Mouse (Mus musculus): ENCODE measurements at regions not wholly inside any gene's neighbourhood (a gene's known extent, or its start where the extent isn't known, plus 50 kb on each side); places are given as distances from the start of the nearest gene placed in this dataset.

GRCm38 (mm10) chr9:79287849-79288248 lies 430.8 kb downstream of the Col12a1 start:
- 88% methylated on average over 3 of the region's 3 CpGs for WGBS

DNA sequence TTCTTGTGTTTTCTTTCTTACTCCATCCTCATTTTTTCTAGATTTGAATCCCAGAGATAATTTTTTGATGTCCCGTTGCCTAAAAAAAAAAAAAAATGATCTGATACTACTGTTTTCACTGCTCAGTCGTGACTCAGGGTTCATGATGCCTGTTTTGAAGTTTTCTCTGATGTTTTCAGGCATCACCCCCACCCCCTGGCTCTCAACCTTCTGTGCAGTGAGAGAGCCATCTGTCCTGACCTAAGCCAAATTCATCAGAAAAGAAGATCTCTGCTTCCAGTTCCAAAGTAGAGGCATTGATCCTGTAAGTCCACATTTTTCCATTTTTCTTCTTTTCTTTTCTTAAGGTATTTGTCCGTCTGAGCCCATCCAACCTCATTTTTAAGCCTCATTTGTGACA lies 423.3 kb downstream of the Col12a1 start:
- Histone ChIP-seq H3K9me3 (ENCODE audit: control insufficient read depth, low read length) (no peaks in the 10 kb centered on the region), H3K9ac (ENCODE audit: low read depth, low read length) (no peak overlapping the region), H3K27me3 (replicated peaks; ENCODE audit: control insufficient read depth, insufficient read depth, low read length) (no peaks in the 10 kb centered on the region), H3K36me3 (ENCODE audit: control insufficient read depth, insufficient read depth, low read length) (no peaks in the 10 kb centered on the region), H3K4me2 (ENCODE audit: low read depth, low read length) (no peak overlapping the region), H3K27ac (replicated peaks; ENCODE audit: low read depth, low read length) (no peak overlapping the region), H3K4me3 (ENCODE audit: low read depth, low read length) (no peak overlapping the region), H3K4me1 (ENCODE audit: control insufficient read depth, insufficient read depth, low read length) (no peaks in the 10 kb centered on the region)
- ATAC-seq (ENCODE audit: low read depth), result no peak
- WGBS, result 75% methylated on average over 3 of the region's 3 CpGs
- no peak for DNase-seq (ENCODE audit: low spot score)

More at GRCm38 (mm10) chr9:79287849-79288248, 430.8 kb downstream of the Col12a1 start:
- ATAC-seq (ENCODE audit: low read depth) (no peak), DNase-seq (ENCODE audit: low spot score) (no peak)
- Histone ChIP-seq H3K9ac (ENCODE audit: low read depth, low read length) (no peak overlapping the region), H3K4me3 (ENCODE audit: low read depth, low read length) (no peak overlapping the region), H3K9me3 (ENCODE audit: control insufficient read depth, low read length) (no peaks in the 10 kb centered on the region), H3K4me1 (ENCODE audit: control insufficient read depth, insufficient read depth, low read length) (no peaks in the 10 kb centered on the region), H3K27ac (replicated peaks; ENCODE audit: low read depth, low read length) (no peak overlapping the region), H3K4me2 (ENCODE audit: low read depth, low read length) (no peak overlapping the region), H3K36me3 (ENCODE audit: control insufficient read depth, insufficient read depth, low read length) (no peaks in the 10 kb centered on the region), H3K27me3 (replicated peaks; ENCODE audit: control insufficient read depth, insufficient read depth, low read length) (no peaks in the 10 kb centered on the region)

DNA sequence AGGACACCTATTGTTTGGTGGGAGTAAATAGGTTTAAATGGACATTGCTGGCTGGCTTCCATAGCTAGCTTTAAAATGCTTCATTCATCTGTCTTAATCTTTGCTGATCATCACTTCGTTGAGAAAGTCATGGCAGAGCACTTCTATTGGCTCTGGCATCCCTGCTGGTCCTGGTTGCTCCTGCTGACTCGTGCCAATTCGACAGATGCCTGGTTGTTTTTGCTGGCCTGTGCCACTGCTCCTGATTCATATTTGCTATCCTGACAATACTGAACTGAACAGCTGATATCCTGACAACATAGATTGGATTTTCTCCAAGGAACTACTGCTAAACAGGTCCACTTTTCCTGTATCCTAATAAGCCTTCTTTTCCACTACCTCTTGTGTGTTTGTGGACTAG lies 417.1 kb downstream of the Col12a1 start:
- Histone ChIP-seq H3K4me1 (ENCODE audit: control insufficient read depth, insufficient read depth, low read length) (no peaks in the 10 kb centered on the region), H3K4me3 (ENCODE audit: low read depth, low read length) (no peak overlapping the region), H3K9me3 (ENCODE audit: control insufficient read depth, low read length) (no peaks in the 10 kb centered on the region), H3K27me3 (replicated peaks; ENCODE audit: control insufficient read depth, insufficient read depth, low read length) (no peaks in the 10 kb centered on the region), H3K36me3 (ENCODE audit: control insufficient read depth, insufficient read depth, low read length) (no peaks in the 10 kb centered on the region), H3K27ac (replicated peaks; ENCODE audit: low read depth, low read length) (no peak overlapping the region), H3K9ac (ENCODE audit: low read depth, low read length) (no peak overlapping the region), H3K4me2 (ENCODE audit: low read depth, low read length) (no peak overlapping the region)
- DNase-seq (ENCODE audit: low spot score), result no peak
- no peak for ATAC-seq (ENCODE audit: low read depth)
- 82% methylated on average over 3 of the region's 3 CpGs for WGBS

- H3K27ac ChIP-seq (replicated peaks; ENCODE audit: low read depth, low read length), result no peak overlapping the region
- no peaks in the 10 kb centered on the region for H3K4me1 ChIP-seq (ENCODE audit: control insufficient read depth, insufficient read depth, low read length)
- DNase-seq (ENCODE audit: low spot score) (no peak), ATAC-seq (ENCODE audit: low read depth) (no peak)
- no peak overlapping the region for H3K9ac ChIP-seq (ENCODE audit: low read depth, low read length)
- no peaks in the 10 kb centered on the region for H3K27me3 ChIP-seq (replicated peaks; ENCODE audit: control insufficient read depth, insufficient read depth, low read length)
- H3K36me3 ChIP-seq (ENCODE audit: control insufficient read depth, insufficient read depth, low read length), result no peaks in the 10 kb centered on the region
- H3K4me3 ChIP-seq (ENCODE audit: low read depth, low read length), result no peak overlapping the region
- H3K9me3 ChIP-seq (ENCODE audit: control insufficient read depth, low read length), result no peaks in the 10 kb centered on the region
- 47% methylated on average over 3 of the region's 3 CpGs for WGBS
- H3K4me2 ChIP-seq (ENCODE audit: low read depth, low read length), result no peak overlapping the region
Observed at GRCm38 (mm10) chr9:79310591-79310990, 408.0 kb downstream of the Col12a1 start.

DNA sequence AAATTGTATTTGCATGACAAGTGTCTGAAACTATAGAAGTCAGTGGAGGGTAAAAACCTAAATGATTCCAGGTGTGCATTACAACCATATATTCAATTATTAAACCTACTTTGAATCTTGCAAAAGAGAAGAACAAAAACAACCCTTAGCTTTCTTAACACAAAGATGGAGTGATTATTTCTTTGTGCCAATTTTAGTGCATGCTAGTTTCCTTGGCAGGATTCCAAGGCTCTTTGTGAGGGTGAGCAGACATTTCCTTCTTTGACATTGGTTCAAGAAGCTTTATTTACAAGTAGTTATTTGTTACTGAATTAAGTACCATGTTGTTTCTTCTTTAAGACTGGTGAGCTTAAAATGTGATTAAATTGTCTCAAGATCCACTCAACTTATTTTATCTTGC lies 401.2 kb downstream of the Col12a1 start:
- DNase-seq (ENCODE audit: low spot score) (peak; percentile 76), ATAC-seq (ENCODE audit: low read depth) (no peak)
- no peaks in the 10 kb centered on the region for H3K9me3 ChIP-seq (ENCODE audit: control insufficient read depth, low read length)
- no peaks in the 10 kb centered on the region for H3K27me3 ChIP-seq (replicated peaks; ENCODE audit: control insufficient read depth, insufficient read depth, low read length)
- H3K4me3 ChIP-seq (ENCODE audit: low read depth, low read length), result no peak overlapping the region
- H3K36me3 ChIP-seq (ENCODE audit: control insufficient read depth, insufficient read depth, low read length), result no peaks in the 10 kb centered on the region
- H3K4me2 ChIP-seq (ENCODE audit: low read depth, low read length), result no peak overlapping the region
- no peaks in the 10 kb centered on the region for H3K4me1 ChIP-seq (ENCODE audit: control insufficient read depth, insufficient read depth, low read length)
- no peak overlapping the region for H3K9ac ChIP-seq (ENCODE audit: low read depth, low read length)
- H3K27ac ChIP-seq (replicated peaks; ENCODE audit: low read depth, low read length), result peak overlapping the region; percentile 8; the same call in 1 of the 2 replicates

- Histone ChIP-seq H3K9ac (ENCODE audit: low read depth, low read length) (no peak overlapping the region), H3K4me2 (ENCODE audit: low read depth, low read length) (no peak overlapping the region), H3K27me3 (replicated peaks; ENCODE audit: control insufficient read depth, insufficient read depth, low read length) (no peaks in the 10 kb centered on the region), H3K4me1 (ENCODE audit: control insufficient read depth, insufficient read depth, low read length) (no peaks in the 10 kb centered on the region), H3K4me3 (ENCODE audit: low read depth, low read length) (no peak overlapping the region), H3K9me3 (ENCODE audit: control insufficient read depth, low read length) (peaks cover 8% of the 10 kb centered on the region; the same call in 1 of the 2 replicates), H3K27ac (replicated peaks; ENCODE audit: low read depth, low read length) (no peak overlapping the region), H3K36me3 (ENCODE audit: control insufficient read depth, insufficient read depth, low read length) (no peaks in the 10 kb centered on the region)
- 88% methylated on average over 15 of the region's 15 CpGs for WGBS
- DNase-seq (ENCODE audit: low spot score) (no peak), ATAC-seq (ENCODE audit: low read depth) (no peak)
Observed at GRCm38 (mm10) chr9:79346371-79347096, 372.1 kb downstream of the Col12a1 start.

- ATAC-seq (ENCODE audit: low read depth) (no peak), DNase-seq (ENCODE audit: low spot score) (no peak)
- Histone ChIP-seq H3K27me3 (replicated peaks; ENCODE audit: control insufficient read depth, insufficient read depth, low read length) (no peaks in the 10 kb centered on the region), H3K9ac (ENCODE audit: low read depth, low read length) (no peak overlapping the region), H3K27ac (replicated peaks; ENCODE audit: low read depth, low read length) (no peak overlapping the region), H3K4me1 (ENCODE audit: control insufficient read depth, insufficient read depth, low read length) (no peaks in the 10 kb centered on the region), H3K9me3 (ENCODE audit: control insufficient read depth, low read length) (no peaks in the 10 kb centered on the region), H3K4me2 (ENCODE audit: low read depth, low read length) (no peak overlapping the region), H3K36me3 (ENCODE audit: control insufficient read depth, insufficient read depth, low read length) (no peaks in the 10 kb centered on the region), H3K4me3 (ENCODE audit: low read depth, low read length) (no peak overlapping the region)
- WGBS, result 69% methylated on average over 2 of the region's 2 CpGs
Observed at GRCm38 (mm10) chr9:79392020-79392419, 326.6 kb downstream of the Col12a1 start.

GRCm38 (mm10) chr9:79414989-79415388 lies 303.6 kb downstream of the Col12a1 start:
- DNase-seq (ENCODE audit: low spot score), result peak; percentile 67
- no peak overlapping the region for H3K9ac ChIP-seq (ENCODE audit: low read depth, low read length)
- no peak overlapping the region for H3K4me3 ChIP-seq (ENCODE audit: low read depth, low read length)
- H3K27me3 ChIP-seq (replicated peaks; ENCODE audit: control insufficient read depth, insufficient read depth, low read length), result no peaks in the 10 kb centered on the region
- H3K4me2 ChIP-seq (ENCODE audit: low read depth, low read length), result no peak overlapping the region
- H3K9me3 ChIP-seq (ENCODE audit: control insufficient read depth, low read length), result no peaks in the 10 kb centered on the region
- no peak overlapping the region for H3K27ac ChIP-seq (replicated peaks; ENCODE audit: low read depth, low read length)
- no peaks in the 10 kb centered on the region for H3K4me1 ChIP-seq (ENCODE audit: control insufficient read depth, insufficient read depth, low read length)
- ATAC-seq (ENCODE audit: low read depth), result no peak
- H3K36me3 ChIP-seq (ENCODE audit: control insufficient read depth, insufficient read depth, low read length), result no peaks in the 10 kb centered on the region

DNA sequence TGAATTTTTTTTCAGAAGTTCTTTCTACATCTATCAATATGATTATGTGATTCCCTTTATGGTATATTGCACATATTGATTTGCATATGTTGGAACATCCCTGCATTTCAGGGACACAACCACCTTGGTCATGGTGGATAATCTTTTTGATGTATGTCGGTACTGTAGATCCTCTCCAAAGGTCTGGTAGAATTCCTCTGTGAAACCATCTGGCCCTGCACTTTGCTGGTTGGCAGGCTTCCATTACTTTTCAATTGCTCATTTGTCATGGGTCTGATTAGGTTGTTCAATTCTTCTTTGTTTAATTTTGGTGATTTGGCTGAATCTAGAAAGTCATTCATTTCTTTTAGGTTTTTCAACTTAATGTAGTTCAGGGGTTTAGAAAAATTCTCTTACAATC lies 288.2 kb downstream of the Col12a1 start:
- no peaks in the 10 kb centered on the region for H3K4me1 ChIP-seq (ENCODE audit: control insufficient read depth, insufficient read depth, low read length)
- WGBS, result 41% methylated on average over 1 of the region's 1 CpGs
- ATAC-seq (ENCODE audit: low read depth), result no peak
- H3K27me3 ChIP-seq (replicated peaks; ENCODE audit: control insufficient read depth, insufficient read depth, low read length), result no peaks in the 10 kb centered on the region
- H3K27ac ChIP-seq (replicated peaks; ENCODE audit: low read depth, low read length), result no peak overlapping the region
- DNase-seq (ENCODE audit: low spot score), result no peak
- no peaks in the 10 kb centered on the region for H3K36me3 ChIP-seq (ENCODE audit: control insufficient read depth, insufficient read depth, low read length)
- no peak overlapping the region for H3K4me3 ChIP-seq (ENCODE audit: low read depth, low read length)
- no peak overlapping the region for H3K4me2 ChIP-seq (ENCODE audit: low read depth, low read length)
- no peak overlapping the region for H3K9ac ChIP-seq (ENCODE audit: low read depth, low read length)
- H3K9me3 ChIP-seq (ENCODE audit: control insufficient read depth, low read length), result no peaks in the 10 kb centered on the region

All from embryonic facial prominence, embryonic 14.5 days (tissue).